Mouse (Mus musculus) activated CD4-positive, CD25-positive, alpha-beta regulatory T cell, adult 4 months (primary cell): ENCODE data around the gene Mrpl45. TPM values are rescaled to one million over a fixed set of nuclear protein-coding genes. Genes with fewer than 3 reads are reported as not detected.

ENCODE experiments used
- ATAC-seq: one replicate; pipeline ENCODE4 v1.8.0; 2017
- polyA plus RNA-seq, 2 experiments: library from polyadenylated mRNA; unstranded; fragments of 100-300 nt; shearing (Covaris generic); gene quantifications; one replicate each; pipeline ENCODE4 v1.2.1; 2017

The Mrpl45 gene
- polyA plus RNA-seq, 2 experiments from 2014 or later: 44.6 to 48.7 TPM

DNA sequence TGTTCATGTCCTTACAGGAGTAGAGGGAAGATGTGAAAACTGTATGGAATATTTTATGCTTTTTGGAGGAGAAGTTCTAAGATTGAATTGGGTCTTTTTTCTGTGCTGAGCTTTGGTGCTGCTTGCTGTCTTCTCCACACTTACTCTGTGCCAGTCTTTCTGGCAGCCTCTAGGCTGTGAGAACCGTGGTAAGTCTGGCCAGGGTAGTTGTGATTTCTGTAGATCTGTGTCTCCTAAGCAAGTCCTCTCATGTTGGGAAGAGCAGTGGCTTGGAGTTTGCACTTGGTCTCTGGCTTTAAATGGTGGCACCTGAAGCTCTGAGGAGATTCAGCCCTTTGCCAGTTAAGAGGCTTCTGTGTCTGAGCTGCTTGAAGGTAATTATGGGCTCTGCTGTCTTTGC, 50.0 kb downstream of the Mrpl45 start:
- ATAC-seq: no peak

DNA sequence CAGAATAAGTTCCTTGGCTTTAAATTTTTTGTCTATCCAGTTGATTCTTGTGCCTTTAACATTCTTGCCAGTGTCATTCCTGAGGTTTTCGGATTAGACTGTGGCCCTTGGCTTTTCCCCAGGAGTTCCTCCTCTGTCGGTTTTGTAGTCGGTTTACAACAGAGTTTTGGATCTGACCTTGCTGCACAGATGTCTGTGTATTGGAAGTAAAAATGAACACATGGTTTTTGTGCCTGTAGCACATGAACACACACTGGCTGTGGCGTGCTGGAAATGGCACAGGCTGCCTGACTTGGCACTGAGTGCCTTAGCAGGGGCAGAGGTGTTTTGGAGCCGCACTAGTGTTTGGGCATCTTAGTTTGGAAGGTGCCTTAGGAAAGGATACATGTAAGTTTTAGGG, 53.0 kb downstream of the Mrpl45 start:
- ATAC-seq: no peak

DNA sequence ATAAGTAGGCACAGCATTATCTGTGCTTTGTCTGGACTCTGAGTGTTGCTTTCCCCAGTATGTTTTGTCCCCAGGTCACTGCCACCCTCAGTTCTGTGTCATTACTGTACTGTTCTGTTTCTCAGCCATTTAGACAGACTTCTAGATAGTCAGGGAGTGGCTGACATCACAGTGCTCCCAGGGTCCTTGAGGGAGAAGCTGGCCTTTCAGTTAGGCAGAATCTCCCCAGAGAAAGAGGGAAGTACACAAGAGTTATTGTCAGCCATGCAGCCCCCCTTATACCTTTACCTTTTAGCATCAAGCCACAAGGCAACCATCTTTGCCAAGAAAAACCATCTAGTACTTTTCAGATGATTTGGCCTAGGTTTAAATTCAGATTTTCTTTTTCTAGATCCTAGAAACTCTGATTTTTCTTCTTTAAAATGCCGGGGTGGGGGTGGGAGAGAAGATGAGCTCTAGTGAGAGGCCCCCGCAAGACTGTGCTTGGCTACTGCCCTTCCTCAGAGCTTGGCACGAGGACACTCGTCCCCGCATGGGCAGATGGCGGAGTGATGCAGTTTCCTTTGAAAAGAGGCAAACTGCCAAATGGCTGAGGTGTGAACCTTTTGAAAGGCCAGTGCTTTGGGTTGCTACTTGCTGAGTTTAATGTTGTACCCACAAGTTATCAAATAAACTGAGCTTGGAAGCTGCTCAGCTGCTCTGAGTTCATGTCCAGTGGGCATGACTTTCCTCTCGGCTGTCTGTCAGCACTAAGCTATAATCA, 55.0 kb downstream of the Mrpl45 start:
- no peak for ATAC-seq

DNA sequence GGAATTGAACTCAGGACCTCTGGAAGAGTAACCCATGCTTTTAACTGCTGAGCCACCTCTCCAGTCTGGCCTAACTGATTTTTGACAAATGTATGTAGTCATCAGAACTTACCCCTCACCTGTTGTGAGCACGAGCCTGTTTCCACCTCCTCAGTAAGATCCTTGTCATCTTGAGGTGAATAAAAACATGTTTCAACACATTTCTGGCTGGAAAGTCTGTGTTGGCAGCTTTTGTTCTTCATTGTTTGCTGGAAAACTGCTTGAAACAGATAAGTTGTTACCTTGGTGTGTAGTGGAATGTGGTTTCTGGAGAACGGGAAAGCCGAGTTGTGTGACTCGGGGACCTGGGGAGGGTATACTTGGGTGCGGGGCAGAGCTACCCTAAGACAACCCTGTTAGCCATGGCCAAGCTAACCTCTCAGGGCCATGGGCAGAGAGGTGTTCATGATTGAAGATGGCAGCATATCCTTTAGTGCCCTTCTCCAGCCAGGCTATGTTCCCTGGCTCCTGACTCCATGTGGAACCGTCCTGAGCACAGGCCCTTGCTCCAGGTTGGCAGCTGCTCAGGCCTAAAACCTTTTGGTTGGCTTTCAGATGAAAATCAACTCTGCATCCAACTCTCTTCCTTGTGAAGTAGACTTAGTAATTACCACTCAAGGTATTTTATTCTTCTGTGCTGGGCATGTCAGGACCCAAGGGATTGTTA, 56.8 kb downstream of the Mrpl45 start:
- no peak for ATAC-seq

DNA sequence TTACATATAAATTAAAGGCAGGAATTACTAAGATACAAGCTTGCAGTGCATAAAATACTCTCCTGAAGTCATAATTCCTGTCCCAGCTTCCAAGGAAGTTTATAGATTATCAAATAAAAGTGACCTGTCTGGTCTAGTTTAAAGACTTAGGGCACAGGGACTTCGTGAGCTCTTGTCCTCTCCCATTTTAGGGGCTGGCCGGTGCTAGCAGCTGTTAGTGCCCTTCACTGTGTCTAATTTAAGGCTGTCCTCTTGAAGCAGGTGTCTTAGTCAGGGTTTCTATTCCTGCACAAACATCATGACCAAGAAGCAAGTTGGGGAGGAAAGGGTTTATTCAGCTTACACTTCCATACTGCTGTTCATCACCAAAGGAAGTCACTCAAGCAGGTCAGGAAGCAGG, 57.9 kb downstream of the Mrpl45 start:
- no peak for ATAC-seq

Other genes with a start within 250 kb of the Mrpl45 start
- gene Tbx21, start 200.4 kb upstream of the Mrpl45 start, polyA plus RNA-seq: 1 to 10 TPM; 4.5 to 5.6 TPM
- gene Tbkbp1, start 164.2 kb upstream of the Mrpl45 start, polyA plus RNA-seq: under 1 TPM in 1 of 2 experiments, not detected in 1; 0.37 TPM
- 10 to 100 TPM; 28.8 to 40.6 TPM for gene Kpnb1, start 127.8 kb upstream of the Mrpl45 start, polyA plus RNA-seq
- gene Npepps, start 35.1 kb upstream of the Mrpl45 start, polyA plus RNA-seq: 10 to 100 TPM; 36.1 to 43.0 TPM
- under 1 TPM; 0.11 to 0.45 TPM for gene Gpr179, start 36.4 kb downstream of the Mrpl45 start, polyA plus RNA-seq
- gene Socs7, start 46.8 kb downstream of the Mrpl45 start, polyA plus RNA-seq: 1 to 10 TPM; 6.1 to 7.8 TPM
- not detected for gene Arhgap23, start 99.8 kb downstream of the Mrpl45 start, polyA plus RNA-seq
- gene 4933428G20Rik, start 184.6 kb downstream of the Mrpl45 start, polyA plus RNA-seq: not detected